Mouse (Mus musculus) right cerebral cortex, postnatal 4 days (tissue): Measurements from ENCODE around the gene Maea.
A peak's percentile ranks its signal among the peaks of the same experiment; 100 is the strongest.
"Not testable (repeated sequence)": the region's sequence is repeated elsewhere in the genome, so short reads cannot be mapped to it uniquely, and the experiment has no call there.

ENCODE experiments used
- DNase-seq: peaks from one replicate; pipeline ENCODE4 v3.0.0-alpha.2; 2022

The Maea gene

GRCm38 (mm10) chr5:33335273-33335976 is at the start of gene Maea:
Gene Maea (plus strand): TSS chr5:33335509.
- peak; percentile 92 for DNase-seq

- no peak for DNase-seq
These were observed 41.4 kb upstream of the Maea start for GRCm38 (mm10) chr5:33293796-33294430.

- DNase-seq, result no peak
These were observed 38.1 kb upstream of the Maea start for GRCm38 (mm10) chr5:33297164-33297563.

GRCm38 (mm10) chr5:33301801-33302200 is 33.5 kb upstream of the Maea start:
- DNase-seq, result no peak

- no peak for DNase-seq
These were observed 24.4 kb upstream of the Maea start for GRCm38 (mm10) chr5:33310704-33311462.

GRCm38 (mm10) chr5:33312192-33312591 is 23.1 kb upstream of the Maea start:
- DNase-seq, result no peak

- DNase-seq, result no peak
These were observed 10.8 kb upstream of the Maea start for GRCm38 (mm10) chr5:33324491-33324890.

GRCm38 (mm10) chr5:33334381-33335272 is 682 bp upstream of the Maea start:
- DNase-seq, result no peak

GRCm38 (mm10) chr5:33335977-33336360 is 660 bp downstream of the Maea start:
- DNase-seq, result peak; percentile 24

- no peak for DNase-seq
These were observed 1.9 kb downstream of the Maea start for GRCm38 (mm10) chr5:33337206-33337605.

GRCm38 (mm10) chr5:33341165-33341564 is 5.9 kb downstream of the Maea start:
- DNase-seq, result no peak

GRCm38 (mm10) chr5:33342248-33342647 is 6.9 kb downstream of the Maea start:
- not testable (repeated sequence) for DNase-seq

- DNase-seq, result no peak
These were observed 7.5 kb downstream of the Maea start for GRCm38 (mm10) chr5:33342821-33343220.

- no peak for DNase-seq
These were observed 8.3 kb downstream of the Maea start for GRCm38 (mm10) chr5:33343571-33343970.

- DNase-seq, result no peak
These were observed 8.8 kb downstream of the Maea start for GRCm38 (mm10) chr5:33344070-33344469.

GRCm38 (mm10) chr5:33347620-33348019 is 12.3 kb downstream of the Maea start:
- no peak for DNase-seq

- no peak for DNase-seq
These were observed 13.9 kb downstream of the Maea start for GRCm38 (mm10) chr5:33349205-33349604.

GRCm38 (mm10) chr5:33349706-33350105 is 14.4 kb downstream of the Maea start:
- DNase-seq, result no peak

GRCm38 (mm10) chr5:33351556-33352272 is 16.4 kb downstream of the Maea start:
- no peak for DNase-seq

- DNase-seq, result no peak
These were observed 16.9 kb downstream of the Maea start for GRCm38 (mm10) chr5:33352273-33352645.

GRCm38 (mm10) chr5:33353011-33353410 is 17.7 kb downstream of the Maea start:
- DNase-seq, result no peak

GRCm38 (mm10) chr5:33357494-33357893 is 22.2 kb downstream of the Maea start:
- DNase-seq, result no peak
